Mouse (Mus musculus) thymus, postnatal 4 days (tissue): ENCODE data around the gene Fgfr2.

Experiments
- DNase-seq: peaks from one replicate; pipeline ENCODE4 v3.0.0; 2021

Gene Fgfr2

DNA sequence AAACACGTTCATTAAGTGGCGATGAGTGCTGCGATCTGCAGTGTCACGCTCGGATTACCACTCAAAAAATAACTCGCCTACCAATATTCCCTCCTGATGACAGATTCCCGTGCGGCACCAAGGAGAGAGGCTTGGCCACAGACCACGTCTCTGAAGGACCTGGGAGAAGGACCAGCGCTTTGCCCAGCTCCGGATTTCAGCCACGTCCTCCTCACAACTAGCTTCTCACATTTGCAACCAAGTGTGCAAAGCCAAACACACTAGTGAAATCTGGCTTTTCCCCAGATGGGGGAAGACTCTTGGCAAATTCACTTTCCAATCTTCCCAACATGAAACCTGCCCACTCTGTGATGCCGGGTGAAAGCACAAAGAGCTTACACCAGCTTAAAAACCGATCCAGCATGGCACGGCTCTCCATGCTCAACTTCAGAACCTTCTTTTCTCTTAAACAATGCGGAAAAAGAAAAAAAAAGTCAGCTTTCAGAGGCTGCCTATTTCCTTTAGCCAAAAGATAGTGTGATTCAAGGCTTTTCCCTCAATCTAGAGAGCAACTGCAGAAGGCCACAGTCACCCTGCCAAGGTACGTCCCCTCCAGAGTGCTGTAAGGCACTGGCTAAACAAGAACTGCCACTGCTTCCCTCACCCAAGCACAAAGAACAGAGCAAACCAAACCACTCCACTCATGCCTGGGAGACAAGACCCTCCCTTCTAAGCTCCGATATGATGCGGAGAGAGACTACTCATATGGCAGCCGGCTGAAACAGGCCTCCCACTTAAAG is 2862.1 kb downstream of the Fgfr2 start:
- DNase-seq: no peak

DNA sequence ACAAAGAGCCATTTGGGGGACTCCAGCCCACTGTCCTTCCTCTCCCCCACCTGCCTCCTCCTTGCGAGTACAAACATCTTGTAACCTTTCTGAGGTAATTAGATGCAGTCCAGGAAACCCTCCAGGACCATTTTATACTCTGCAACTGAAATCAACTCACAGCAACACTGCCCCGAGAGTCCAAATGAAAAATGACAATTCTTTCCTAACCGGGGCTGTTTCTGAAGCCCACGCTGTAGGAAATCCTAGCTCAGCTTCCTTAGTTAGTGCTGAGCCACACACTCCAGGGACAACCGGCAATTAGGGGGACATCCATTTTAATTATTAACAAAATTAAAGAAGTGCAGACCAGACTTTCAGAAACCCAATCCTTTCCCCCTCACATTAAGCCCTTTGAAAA is 2863.1 kb downstream of the Fgfr2 start:
- DNase-seq: no peak

DNA sequence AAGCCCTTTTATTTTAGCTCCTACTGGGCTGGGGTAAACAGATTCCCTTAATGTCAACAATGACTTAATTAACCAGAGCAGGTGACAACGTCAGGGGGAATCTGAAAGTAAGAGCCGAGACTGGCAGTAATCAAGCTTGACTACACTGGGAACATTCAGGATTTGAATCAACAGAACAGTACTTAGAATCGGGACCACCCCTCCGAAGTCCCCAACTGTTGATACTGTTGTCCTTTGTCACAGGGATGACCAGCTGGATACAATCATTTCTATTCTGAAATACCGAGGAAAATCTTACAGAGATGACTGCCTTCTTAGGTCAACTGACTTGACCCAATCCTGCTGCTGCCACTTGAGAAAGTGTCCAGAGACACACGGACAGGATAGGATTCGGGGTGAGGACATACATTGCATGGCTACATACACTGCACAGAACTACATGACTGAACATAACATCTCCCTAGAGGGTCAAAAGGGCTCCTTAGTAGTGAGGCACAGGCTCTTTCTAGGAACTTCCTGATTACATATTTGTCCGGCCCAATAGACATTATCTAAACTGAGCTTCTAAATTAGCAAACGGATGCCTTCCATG is 2864.3 kb downstream of the Fgfr2 start:
- no peak for DNase-seq

DNA sequence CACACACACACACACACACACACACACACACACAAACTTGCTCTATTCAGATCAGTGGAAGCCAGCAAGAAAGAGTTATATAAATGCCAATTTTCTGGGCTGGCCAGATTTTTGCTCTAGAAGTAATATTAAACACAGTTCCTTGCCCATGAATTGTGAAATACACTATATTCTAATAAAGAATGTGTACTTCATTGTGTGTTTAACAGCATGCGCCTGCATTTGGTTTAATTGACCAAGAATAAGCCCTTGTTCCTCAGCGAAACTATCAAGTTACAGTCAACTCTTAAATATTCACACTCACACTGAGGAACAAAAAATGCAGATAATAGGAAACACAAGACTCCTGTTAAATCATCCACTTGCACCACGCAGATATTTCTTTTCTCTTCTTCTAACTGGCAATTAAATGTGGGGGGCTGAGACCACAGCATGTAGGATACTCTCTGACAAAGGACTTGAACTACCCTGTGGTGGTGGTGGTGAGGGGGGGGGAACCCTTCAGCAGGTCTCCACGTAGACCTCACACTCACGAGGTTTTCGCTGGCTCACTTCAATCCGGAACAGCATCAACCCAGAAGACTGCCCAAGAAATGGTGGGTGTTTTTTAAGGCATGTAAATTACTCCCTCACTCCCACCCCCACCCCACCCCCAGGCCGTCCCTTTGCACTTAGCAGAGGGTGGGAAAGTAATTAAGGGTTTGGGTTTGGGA is 2865.0 kb downstream of the Fgfr2 start:
- DNase-seq: no peak

DNA sequence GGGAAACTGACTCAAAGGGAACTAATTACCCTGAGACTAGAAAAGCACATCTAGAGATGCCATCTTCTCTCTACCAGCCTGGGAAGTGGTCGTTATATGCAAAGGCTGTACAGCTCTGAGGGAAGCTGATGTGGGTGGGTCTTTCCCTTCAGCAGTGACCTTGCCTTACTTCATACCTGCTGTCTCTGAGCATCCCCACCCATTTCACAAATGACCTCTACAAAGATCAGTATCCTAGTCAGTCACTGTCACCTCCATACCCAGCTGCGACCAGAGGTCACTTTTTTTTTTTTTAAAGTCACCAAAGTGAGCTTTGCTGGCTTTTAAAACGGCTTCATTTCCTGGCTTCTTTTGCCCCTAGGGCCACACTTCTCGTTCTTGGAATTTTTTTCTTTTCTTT is 2869.9 kb downstream of the Fgfr2 start:
- DNase-seq: no peak

DNA sequence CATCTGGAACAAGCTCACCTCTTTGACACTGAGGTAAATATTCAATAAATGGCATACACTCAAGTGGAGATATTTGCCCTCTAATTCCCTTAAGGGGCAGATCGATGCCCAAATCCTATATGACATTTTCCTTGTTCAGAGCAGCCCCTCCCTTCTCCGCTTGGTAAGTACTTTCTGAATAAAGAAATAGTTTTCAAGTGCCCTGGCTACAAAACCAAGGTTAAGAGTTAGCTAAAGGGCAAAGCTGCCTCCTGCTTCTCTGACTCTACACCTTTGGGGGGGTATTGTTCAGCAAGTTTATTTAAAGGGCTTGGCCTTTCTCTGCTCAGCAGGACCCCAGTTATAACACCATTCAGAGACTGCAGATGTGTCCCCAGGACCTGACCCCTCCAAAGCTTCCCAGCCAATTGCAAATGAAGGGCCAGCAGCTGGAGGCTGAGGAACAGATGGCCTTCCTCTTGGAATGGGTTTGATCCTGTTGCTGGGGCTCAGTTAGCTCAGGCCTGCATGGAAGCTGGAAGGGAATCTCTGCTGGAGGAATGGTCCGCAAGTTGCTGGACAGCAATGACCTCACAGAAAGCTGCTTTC is 2871.1 kb downstream of the Fgfr2 start:
- DNase-seq: no peak

DNA sequence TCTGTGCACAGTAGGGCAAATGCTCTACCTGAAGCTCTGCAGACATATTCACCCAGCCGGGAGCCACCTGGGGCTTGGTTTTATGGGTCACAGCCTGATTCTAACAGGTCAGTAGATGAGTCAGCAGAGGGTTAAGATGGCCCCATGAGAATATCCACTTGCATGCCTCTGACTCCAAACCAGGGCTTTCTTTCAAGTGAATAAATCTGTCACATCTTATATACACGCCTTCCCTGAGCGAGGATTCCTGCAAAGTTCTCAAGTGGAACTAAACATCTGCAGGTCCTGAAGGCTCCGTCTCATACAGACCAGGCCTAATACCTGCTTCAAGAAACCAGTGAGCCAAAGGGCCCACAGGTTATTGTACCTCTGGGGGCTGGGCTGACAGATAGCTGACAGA is 2872.2 kb downstream of the Fgfr2 start:
- DNase-seq: no peak

DNA sequence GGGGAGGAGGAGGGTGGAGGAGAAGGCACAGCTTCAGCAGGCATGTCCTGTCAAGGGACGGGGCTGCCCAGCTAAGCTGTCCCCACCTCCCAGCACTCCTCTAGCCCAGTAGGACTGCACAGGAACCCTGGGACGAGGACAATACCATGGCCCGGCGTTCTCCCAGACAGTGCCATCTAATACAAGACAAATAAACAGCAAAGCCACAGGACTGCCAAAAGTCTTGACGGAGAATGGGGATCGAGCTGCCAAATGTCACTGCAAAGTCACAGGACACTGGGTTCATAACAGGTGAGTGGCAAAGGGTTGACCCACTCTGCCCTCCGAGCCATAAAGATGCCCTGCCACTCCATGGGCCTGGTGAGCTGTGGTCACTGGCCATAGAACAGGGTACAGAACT is 2874.7 kb downstream of the Fgfr2 start:
- no peak for DNase-seq

DNA sequence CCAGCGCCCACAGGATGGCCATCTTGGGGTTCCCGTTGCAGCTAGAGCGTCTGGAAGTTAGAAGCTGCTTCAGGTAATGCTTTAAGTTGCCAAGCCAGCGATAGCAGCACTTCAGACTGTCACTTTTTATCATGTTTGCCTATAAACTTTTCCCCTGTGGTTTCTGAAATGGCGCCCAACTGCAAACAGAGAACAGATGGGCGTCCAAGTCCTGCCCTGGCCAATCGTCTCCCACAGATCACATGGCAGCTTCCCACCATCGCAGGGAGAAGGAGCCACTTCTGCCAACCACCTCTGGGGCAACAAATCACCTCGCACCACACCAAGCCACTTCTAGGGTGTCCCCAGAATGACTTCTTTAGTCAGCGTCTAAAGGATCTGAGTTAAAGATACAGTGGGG is 2875.3 kb downstream of the Fgfr2 start:
- no peak for DNase-seq

DNA sequence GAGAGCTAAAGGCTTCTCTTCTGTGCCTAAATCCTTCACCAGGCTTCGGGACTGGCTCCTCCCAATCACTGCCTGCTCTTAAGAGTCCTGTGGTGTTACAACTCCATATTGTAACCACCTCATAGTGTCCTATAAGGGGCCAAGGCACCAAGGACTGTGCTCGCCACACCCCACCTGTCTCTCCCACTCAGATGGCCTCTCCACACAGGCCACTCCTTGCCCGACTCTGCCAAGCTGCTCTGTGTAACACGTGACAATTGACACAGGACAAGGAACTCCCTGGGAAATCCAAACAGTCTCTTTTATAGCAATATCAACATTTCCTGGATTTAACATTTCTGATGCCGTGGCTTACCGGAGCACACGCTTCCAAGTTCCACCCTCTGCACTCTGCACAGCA is 2876.7 kb downstream of the Fgfr2 start:
- DNase-seq: no peak

DNA sequence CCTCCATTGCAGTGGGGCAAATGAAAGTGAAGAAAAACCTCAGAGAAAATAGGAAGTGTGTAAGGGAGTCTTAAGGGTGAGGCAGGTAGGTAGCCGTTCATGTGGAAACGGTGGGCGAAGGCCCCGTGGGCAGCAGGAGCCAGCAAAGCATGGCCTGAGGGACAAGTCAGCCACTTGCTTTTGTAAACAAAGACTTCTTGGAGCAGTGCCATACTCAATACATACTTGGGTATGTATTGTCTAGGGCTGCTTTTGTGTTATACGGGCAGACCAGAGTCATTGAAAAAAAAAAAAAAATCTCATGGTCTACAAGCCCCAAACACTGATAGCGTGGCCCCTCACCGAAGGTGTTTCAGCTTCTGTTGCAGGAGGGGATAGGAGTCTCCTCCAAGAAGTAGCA is 2878.6 kb downstream of the Fgfr2 start:
- DNase-seq: no peak

DNA sequence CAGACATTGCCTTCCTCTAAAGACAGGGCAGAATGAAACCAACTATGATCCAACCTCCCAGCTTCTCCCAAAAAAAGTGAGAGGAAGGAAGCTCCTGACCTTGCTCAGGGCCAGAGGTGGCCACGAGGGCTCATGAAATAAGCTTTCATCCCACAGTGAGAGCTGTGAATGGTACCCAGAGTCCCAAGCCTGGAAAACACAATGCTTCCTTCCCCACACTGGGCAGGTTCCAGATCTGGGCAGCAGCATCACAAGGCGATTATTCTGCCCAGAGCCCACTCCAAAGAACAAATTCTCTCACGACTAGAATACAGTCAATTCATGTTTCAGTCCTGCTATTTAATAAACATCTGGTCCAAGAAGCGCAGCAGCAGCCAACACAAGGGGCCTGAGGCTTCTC is 2879.3 kb downstream of the Fgfr2 start:
- no peak for DNase-seq

DNA sequence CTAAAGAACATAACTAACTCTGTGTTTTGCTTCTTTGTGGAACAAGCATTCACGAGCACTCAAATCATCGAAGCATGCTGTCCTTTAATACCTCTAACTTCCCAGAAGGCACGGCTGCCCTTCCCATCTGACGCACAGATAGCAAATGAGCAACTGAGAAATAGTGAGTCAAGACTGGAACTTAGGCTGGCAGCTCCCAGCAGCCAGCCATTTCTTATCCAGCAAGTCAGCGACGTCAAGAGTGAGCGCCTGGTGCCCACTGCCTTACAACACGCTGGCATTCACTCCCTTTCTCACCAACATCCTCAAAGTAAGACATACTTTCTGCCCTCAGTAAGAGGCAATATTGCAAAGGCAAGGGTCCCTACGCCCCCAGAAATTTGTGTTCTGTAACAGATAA is 2883.0 kb downstream of the Fgfr2 start:
- no peak for DNase-seq

DNA sequence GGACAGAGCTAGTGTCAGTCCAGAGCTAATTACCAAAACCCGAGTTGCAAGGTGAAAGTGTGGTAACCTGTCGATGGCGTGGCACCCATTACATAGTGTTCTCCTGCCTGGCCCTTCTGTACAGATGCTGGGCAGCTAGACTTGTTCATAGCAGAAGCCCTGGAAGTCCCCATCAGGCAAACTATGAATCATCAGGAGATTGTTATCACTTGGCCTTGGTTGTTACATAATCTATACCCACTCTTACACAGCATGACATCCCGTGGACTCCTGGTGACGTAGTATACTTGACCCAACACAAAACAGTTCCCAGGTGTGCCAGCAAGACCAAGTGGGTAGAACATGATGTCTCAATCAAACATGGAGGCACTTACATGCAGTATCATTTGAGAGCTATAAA is 2885.9 kb downstream of the Fgfr2 start:
- no peak for DNase-seq

DNA sequence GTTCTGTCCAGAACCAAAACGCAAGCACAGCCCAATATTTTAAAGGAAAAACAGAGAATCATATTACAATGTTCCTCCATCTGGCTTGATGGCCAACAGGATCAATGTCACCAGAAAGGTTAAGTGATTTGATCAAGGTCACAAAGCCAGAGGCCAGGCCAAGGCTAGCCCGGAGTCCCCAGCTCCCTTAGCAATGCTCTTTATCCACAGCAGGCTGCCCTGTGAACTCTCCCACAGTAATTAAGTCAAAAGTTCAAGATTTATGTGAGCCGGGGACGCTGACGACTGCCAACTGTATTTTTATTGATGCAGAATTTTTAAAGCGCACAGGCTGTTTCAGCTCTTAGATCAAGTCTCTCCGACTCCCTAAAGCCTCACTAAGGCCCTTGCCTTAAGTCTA is 2889.4 kb downstream of the Fgfr2 start:
- no peak for DNase-seq

DNA sequence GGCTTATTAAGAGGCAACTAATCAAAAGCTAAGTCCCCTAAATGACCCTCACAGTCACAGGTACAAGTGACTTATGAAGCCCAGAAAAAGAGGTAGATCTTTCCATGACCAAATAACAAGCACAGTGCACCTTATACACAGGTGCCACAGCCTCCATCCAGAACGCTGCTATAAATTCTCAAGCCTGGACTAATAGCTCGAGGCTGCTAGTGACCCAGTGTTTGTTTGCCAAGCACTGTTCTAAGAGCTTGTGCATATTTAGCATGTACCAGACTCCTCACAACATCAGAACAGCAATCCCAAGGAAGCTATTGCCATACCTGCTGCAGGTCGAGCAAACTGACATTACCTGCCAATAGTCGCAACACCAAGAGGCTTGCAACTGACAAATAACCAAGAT is 2893.1 kb downstream of the Fgfr2 start:
- DNase-seq: no peak

DNA sequence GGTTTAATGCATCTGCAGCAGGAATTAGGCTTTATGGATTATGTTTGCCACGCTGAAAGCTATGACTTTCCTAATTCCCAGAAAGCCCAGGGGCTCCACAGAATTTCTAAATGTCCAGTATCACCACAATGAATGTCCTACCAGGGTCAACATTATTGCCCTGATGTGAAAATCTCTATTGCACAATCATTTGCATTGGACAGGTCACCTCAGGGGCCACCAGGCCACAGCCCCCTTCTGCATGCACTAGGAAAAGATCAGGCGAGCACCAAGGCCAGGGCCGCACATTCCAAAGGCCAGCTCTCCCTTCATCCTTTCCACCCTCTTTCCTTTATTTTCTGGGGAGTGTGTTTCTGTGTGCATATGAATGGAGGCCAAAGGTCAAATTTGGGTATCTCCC is 2897.9 kb downstream of the Fgfr2 start:
- no peak for DNase-seq

DNA sequence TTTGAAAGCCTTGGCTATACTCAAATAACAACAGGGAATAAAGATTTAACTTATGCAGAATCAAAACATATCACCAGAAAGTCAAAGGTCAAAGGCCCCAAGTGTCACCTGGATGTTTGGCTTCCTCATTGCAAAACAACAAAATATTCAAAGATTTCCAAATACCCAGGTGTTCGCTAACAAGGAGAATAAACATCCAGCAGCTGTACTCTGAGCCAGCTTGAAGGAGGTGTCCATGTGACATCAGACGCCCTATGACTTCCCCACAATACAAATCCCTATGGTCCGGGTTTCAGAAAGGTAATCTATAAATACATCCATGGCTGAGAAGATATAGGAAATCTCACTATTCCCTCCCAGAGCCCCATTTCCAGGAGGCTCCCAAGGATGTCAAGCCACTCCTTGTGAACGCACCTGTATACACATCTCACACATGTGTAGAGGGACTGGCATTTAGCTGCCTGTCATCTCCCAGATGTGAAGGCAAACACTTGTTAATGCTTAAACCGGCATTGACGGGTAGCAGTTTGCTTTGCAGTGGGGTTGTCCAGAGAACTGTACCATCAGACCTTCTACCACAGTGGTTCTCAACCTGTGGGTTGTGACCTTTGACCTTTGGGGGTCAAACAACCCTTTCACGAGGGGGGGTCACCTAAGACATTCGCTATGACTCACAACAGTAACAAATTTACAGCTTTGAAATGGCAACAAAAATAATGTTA is 2900.4 kb downstream of the Fgfr2 start:
- no peak for DNase-seq

DNA sequence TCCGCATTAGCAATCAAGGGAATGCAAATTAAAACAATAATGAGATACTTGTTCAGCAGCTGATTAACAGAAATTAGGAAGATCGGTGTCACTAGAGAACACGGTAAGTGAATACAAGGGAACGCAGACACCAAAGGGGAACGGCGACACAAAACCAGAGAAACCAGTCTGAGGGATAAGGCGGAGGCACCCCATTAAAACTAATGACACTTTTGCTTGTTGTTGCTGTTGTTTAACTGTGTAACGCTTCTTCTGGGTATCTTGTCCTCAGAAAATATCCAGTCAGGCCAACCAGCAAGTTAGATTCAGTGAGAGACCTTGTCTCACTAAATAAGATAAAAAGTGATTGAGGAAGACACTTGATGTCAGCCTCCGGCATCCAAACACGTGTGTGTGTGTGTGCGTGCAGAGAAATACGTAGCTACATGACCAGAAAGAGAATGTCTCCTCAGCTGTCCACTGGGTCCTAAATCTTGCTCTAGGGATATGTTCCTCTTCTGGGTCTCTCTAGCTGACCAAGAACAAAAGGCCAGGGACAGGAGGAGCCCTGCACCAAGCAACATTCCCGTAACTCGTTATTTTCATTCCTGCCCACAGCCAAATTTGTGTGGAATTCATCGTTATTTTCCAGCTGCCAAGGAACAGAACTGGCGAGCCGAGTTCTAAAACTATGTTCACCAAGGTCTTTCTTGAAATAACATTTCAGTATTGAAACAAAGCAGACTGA is 2901.3 kb downstream of the Fgfr2 start:
- DNase-seq: no peak

DNA sequence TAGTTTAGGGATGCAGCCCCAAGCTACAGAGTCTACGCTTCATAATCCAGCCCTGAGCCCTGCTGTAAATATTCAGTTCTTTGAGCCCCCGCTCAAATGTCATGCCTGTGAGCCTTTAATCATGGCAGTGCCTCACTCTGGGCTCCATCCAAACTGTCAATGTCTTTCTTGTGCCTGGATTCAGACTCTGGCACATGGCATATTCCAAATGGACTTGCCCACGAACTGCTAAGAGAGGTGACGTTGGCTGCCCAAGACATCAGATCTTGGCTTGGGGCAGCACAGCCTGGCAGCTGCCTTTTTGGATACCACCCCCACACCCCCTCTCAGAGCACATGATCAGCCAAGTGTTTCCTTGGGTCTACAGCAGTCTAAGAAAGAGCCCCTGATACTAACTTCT is 2902.5 kb downstream of the Fgfr2 start:
- no peak for DNase-seq

DNA sequence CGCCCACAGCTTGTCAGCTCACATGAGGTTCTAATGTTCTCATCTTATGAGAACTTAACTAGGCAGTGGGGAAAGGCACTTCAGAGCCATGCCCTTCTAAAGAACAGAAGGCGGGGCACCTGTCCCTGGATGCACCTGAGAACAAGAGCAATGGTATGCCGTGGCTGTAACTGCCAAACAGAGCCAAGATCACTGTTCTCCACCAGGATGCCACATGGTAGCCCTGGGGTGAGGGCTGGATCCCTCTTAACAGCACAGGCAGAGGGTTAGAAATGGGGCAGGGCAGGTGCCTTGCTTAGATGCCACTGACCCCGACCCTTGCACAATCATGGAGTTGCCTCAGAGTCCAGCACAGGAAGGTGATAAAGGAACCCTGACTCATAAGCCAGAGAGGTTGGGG is 2903.3 kb downstream of the Fgfr2 start:
- DNase-seq: no peak

DNA sequence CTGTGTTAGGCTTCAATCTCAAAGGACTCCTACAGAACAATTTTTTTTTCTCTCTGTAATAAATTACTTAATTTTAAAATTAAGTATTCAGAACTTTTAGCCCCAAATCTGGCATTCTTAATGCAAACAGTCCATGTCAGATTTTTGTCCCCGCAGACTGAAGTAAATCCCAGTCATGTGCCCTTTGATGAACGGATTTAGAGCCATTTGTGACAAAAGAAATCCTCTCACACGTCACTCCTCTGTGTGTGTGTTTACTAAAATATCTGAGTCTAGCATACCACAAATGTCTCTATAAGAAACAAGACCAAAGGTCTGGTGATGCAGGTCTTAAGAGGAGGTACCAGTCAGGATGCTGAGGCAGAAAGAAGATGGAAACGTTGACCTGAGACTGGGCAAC is 2906.9 kb downstream of the Fgfr2 start:
- no peak for DNase-seq
